Mouse (Mus musculus): Measurements from ENCODE around the gene Rerg. TPM values are rescaled to one million over a fixed set of nuclear protein-coding genes. Genes with fewer than 3 reads are reported as not detected.

The Rerg gene
- not detected for polyA plus RNA-seq (2017; shearing (Covaris generic))

GRCm38 (mm10) chr6:137170226-137170625 is at the start of gene Rerg:
TSS of gene Rerg (minus strand) at chr6:137170497.

Other genes with a start within 250 kb of the Rerg start
- gene Erp27, start 248.3 kb downstream of the Rerg start, polyA plus RNA-seq (2017; shearing (Covaris generic)) = not detected
- gene Pde6h, start 246.7 kb downstream of the Rerg start, polyA plus RNA-seq (2017; shearing (Covaris generic)) = 0.38 TPM
- 1,465 TPM for gene Arhgdib, start 228.6 kb downstream of the Rerg start, polyA plus RNA-seq (2017; shearing (Covaris generic))
- not detected for gene Ptpro, start 81.8 kb upstream of the Rerg start, polyA plus RNA-seq (2017; shearing (Covaris generic))